Mouse (Mus musculus): ENCODE data around the gene Pus3. TPM values are rescaled to one million over a fixed set of nuclear protein-coding genes. Genes with fewer than 3 reads are reported as not detected.

The Pus3 gene
- total and polyA plus RNA-seq, 2 experiments from 2014 or later: 9.6 to 13.3 TPM

DNA sequence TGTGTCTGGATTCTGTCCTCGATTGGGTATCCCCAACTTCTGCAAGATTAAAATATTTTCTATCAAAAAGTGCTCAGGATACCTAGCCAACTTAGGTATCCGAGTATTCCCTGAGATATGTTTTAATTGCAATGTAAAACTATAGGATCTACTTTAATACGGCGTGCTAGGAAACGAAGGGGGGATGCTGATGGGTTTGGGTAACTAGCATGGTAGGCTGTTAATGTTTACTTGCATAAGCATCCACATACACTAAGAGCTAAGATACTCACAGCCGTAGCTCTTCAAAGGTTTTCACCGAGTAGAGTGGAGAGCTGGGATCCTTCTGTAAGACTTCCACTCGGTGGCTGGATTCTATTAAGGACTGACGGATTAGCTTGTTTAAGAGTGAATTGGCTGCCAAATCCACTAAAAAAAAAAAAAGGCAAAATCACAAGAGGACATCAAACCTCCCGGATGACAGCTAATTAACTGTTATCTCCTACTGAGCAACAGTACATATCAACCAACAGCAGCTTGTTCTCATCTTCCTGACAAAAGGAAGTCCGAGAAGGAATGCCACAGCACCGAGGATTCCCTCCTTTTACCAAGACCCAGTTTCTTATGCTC lies 1.8 kb upstream of the Pus3 start:
- Histone ChIP-seq H3K9me3 (ENCODE audit: low read length) (no peaks in the 10 kb centered on the region), H3K4me2 (ENCODE audit: low read depth, low read length, poor library complexity, severe bottlenecking) (peak overlapping the region; percentile 88), H3K4me3 (ENCODE audit: low read depth, low read length) (no peak overlapping the region), H3K27me3 (ENCODE audit: insufficient read depth, low read length) (no peaks in the 10 kb centered on the region), H3K9ac (replicated peaks; ENCODE audit: low read length, poor library complexity, severe bottlenecking) (no peak overlapping the region), H3K36me3 (ENCODE audit: insufficient read depth, low read length) (peaks cover 21% of the 10 kb centered on the region), H3K27ac (ENCODE audit: low read depth, low read length) (no peak overlapping the region), H3K4me1 (ENCODE audit: insufficient read depth, low read length) (peaks cover 5% of the 10 kb centered on the region; the same call in 1 of the 2 replicates)
- WGBS: 72% methylated on average over 12 of the region's 12 CpGs
- DNase-seq (ENCODE audit: low spot score) (no peak), ATAC-seq (ENCODE audit: low FRiP score) (no peak)
- no peak for TF ChIP-seq CTCF (IDR thresholded peaks at IDR 0.05)

DNA sequence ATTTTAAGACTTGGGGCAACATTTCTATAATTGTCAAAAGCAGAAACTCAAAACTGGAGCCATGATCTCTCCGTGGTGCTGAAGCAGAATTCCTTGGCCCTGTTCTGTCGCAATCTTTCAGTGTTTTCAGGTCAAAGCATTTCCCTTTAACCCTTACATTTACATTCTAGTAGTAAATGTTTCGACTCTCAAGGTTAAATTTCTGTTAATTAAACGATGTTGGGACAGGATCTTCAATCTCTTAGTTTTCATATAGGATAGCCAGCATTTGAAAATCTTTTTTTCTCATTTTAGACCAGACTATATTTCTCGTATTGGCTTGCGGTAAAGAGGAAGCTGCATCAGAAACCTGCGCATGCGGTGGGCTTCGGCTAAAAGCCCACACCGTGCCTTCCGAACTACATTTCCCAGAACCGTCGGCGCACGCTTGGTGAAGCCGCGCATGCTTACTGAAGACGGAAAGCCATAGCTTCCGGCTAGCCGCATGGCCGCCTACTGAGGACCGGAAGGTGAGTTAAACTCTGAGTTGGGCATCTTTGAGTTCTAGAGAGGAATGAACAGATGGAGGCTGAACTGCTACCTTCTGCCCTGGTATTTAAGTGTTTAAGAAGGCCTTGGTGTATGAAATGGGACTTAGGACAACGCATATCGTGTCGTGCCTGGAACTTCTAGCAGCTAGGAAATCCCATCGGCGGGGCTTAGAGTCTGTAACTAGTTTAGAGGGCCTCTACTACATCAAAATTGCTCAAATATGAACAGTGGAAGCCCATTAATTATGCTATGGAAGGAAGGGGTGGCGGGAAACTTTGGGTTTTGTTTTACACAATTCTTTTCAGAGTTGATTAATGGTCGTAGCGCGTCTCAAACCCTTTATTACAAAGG lies 855 bp downstream of the Pus3 start:
- H3K27ac ChIP-seq (ENCODE audit: low read depth, low read length): peak overlapping the region; percentile 82
- DNase-seq (ENCODE audit: low spot score) (peak; percentile 97), ATAC-seq (ENCODE audit: low FRiP score) (peak; percentile 88)
- H3K36me3 ChIP-seq (ENCODE audit: insufficient read depth, low read length): peaks cover 13% of the 10 kb centered on the region
- no peaks in the 10 kb centered on the region for H3K9me3 ChIP-seq (ENCODE audit: low read length)
- TF ChIP-seq CTCF (IDR thresholded peaks at IDR 0.05): no peak
- H3K4me1 ChIP-seq (ENCODE audit: insufficient read depth, low read length): peaks cover 5% of the 10 kb centered on the region; the same call in 1 of the 2 replicates
- no peaks in the 10 kb centered on the region for H3K27me3 ChIP-seq (ENCODE audit: insufficient read depth, low read length)
- 2% methylated on average over 31 of the region's 31 CpGs for WGBS
- H3K9ac ChIP-seq (replicated peaks; ENCODE audit: low read length, poor library complexity, severe bottlenecking): peak overlapping the region; percentile 67
- H3K4me3 ChIP-seq (ENCODE audit: low read depth, low read length): peak overlapping the region; percentile 54
- peak overlapping the region; percentile 88 for H3K4me2 ChIP-seq (ENCODE audit: low read depth, low read length, poor library complexity, severe bottlenecking)

DNA sequence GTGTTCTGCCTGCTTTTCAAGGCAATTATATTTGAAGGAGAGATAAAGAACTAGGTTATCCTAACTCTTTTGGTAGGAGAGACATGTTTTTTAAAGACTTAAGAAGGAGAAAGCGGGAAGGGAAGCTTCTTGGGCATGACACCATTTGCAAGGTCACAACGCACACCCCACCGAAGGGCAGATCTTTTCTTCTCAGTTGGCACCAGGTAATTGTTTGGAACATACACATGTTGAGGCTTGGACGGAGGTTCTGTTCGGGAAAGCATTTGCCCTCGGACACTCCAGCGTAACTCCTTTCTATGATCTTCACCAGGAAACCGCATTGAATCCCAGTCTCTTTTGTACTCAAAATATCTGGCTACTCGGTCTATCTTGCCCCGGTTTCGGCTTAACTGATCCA lies 2.7 kb downstream of the Pus3 start:
- no peak overlapping the region for H3K9ac ChIP-seq (replicated peaks; ENCODE audit: low read length, poor library complexity, severe bottlenecking)
- no peak overlapping the region for H3K27ac ChIP-seq (ENCODE audit: low read depth, low read length)
- ATAC-seq (ENCODE audit: low FRiP score): no peak
- no peak for DNase-seq (ENCODE audit: low spot score)
- H3K9me3 ChIP-seq (ENCODE audit: low read length): no peaks in the 10 kb centered on the region
- TF ChIP-seq CTCF (IDR thresholded peaks at IDR 0.05): no peak
- 90% methylated on average over 11 of the region's 11 CpGs for WGBS
- peaks cover 5% of the 10 kb centered on the region; the same call in 1 of the 2 replicates for H3K4me1 ChIP-seq (ENCODE audit: insufficient read depth, low read length)
- H3K4me2 ChIP-seq (ENCODE audit: low read depth, low read length, poor library complexity, severe bottlenecking): no peak overlapping the region
- H3K27me3 ChIP-seq (ENCODE audit: insufficient read depth, low read length): no peaks in the 10 kb centered on the region
- peaks cover 19% of the 10 kb centered on the region for H3K36me3 ChIP-seq (ENCODE audit: insufficient read depth, low read length)
- H3K4me3 ChIP-seq (ENCODE audit: low read depth, low read length): no peak overlapping the region

DNA sequence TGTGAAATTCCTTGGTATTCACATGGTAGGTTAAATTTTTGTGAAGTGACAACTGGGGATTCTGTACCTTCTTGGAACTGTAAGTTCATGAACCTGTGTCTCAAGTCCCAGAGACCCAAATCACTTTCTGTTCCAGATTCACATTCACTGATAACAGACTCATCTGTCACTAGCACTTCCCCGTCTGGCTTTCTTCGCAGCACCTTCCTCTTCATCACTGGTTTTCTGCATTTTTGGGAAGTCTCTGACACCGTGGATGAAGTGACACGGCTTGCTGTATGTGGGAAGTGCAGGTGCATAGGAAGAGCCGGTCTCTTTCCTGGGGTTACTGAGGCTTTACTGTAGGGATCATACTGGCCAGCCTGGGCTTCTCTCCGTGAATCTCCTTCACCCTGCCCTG lies 3.2 kb downstream of the Pus3 start:
- 91% methylated on average over 6 of the region's 6 CpGs for WGBS
- DNase-seq (ENCODE audit: low spot score) (no peak), ATAC-seq (ENCODE audit: low FRiP score) (no peak)
- Histone ChIP-seq H3K27me3 (ENCODE audit: insufficient read depth, low read length) (no peaks in the 10 kb centered on the region), H3K4me2 (ENCODE audit: low read depth, low read length, poor library complexity, severe bottlenecking) (no peak overlapping the region), H3K9ac (replicated peaks; ENCODE audit: low read length, poor library complexity, severe bottlenecking) (no peak overlapping the region), H3K9me3 (ENCODE audit: low read length) (no peaks in the 10 kb centered on the region), H3K36me3 (ENCODE audit: insufficient read depth, low read length) (peaks cover 22% of the 10 kb centered on the region), H3K4me1 (ENCODE audit: insufficient read depth, low read length) (peaks cover 5% of the 10 kb centered on the region; the same call in 1 of the 2 replicates), H3K4me3 (ENCODE audit: low read depth, low read length) (no peak overlapping the region), H3K27ac (ENCODE audit: low read depth, low read length) (no peak overlapping the region)
- no peak for TF ChIP-seq CTCF (IDR thresholded peaks at IDR 0.05)

DNA sequence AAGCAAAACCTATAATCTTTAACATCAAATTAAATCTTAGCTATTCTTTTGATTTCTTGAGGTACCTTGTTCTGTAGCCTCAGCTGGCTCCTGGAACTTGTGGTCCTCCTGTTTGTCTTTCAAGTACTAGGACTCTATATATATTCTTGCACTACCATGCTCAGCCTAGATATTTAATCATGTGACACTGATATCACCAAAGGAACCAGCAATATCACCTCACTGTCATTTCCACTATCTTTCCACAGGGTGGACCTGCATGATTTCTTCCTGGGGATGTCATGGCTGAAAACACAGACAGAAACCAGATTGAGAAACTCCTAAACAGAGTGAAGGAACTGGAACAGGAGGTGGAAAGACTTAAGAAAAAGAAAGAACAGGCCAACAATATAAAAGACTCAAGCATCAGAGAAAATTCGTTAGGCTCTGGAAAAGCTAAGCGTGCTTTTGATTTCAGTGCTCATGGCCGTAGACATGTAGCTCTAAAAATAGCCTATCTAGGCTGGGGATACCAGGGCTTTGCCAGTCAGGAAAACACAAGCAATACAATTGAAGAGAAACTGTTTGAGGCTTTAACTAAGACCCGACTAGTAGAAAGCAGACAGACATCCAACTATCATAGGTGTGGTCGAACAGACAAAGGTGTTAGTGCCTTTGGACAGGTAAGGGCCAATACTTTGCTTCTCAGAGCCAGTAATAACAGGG lies 6.3 kb downstream of the Pus3 start:
- H3K9me3 ChIP-seq (ENCODE audit: low read length): no peaks in the 10 kb centered on the region
- peaks cover 27% of the 10 kb centered on the region for H3K36me3 ChIP-seq (ENCODE audit: insufficient read depth, low read length)
- H3K9ac ChIP-seq (replicated peaks; ENCODE audit: low read length, poor library complexity, severe bottlenecking): no peak overlapping the region
- DNase-seq (ENCODE audit: low spot score): no peak
- ATAC-seq (ENCODE audit: low FRiP score): no peak
- no peaks in the 10 kb centered on the region for H3K4me1 ChIP-seq (ENCODE audit: insufficient read depth, low read length)
- no peak for TF ChIP-seq CTCF (IDR thresholded peaks at IDR 0.05)
- H3K4me3 ChIP-seq (ENCODE audit: low read depth, low read length): no peak overlapping the region
- no peaks in the 10 kb centered on the region for H3K27me3 ChIP-seq (ENCODE audit: insufficient read depth, low read length)
- no peak overlapping the region for H3K4me2 ChIP-seq (ENCODE audit: low read depth, low read length, poor library complexity, severe bottlenecking)
- H3K27ac ChIP-seq (ENCODE audit: low read depth, low read length): no peak overlapping the region
- WGBS: 96% methylated on average over 5 of the region's 5 CpGs
